ENCODE assay signal across 8 mouse cellular contexts in the genomic region with DNA sequence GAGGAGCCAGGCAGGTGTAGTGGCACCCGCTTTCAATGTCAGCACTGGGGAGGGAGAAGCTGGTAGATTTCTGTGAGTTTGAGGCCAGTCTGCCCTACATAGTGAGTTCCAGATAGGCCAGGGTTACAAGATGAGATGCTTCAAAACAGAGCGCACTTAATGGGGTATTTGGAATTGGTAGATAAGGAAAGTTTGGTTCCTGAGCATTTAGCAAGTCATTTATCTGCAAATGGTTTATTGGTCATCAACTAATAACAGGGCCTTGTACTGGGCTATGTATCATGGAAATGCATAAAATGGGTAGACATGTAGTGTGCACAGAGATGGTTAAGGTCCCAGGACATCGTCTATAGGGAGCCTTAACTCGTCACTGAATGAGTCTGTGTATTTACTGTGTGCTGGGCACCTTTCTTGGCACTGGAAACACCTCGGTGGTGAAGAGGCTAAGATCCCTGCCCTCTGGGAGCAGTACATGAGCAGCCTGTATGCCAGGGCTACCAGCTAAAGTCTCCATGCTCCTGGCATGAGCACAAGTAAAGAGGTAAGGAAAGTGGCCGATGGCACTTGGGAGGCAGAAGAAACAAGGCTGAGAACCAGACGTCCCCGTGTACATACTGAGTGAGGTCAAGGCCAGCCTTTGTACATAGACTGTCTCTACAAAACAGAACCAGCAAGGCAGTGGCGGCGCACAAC. TPM values are rescaled to one million over a fixed set of nuclear protein-coding genes. Genes with fewer than 3 reads are reported as not detected.
DNase-seq lines count a peak whose midpoint lies in the region; ATAC-seq and TF ChIP-seq lines count a peak whose summit lies in the region.

No protein-coding gene starts in this region.

- H3K27me3 ChIP-seq in kidney, postnatal 0 days (ENCODE audit: insufficient read depth, low read length): no peaks in the 10 kb centered on the region
- no peaks in the 10 kb centered on the region for H3K27me3 ChIP-seq in embryonic facial prominence, embryonic 13.5 days
- H3K27me3 ChIP-seq in intestine, embryonic 14.5 days (replicated peaks; ENCODE audit: control insufficient read depth, insufficient read depth, low read length): no peaks in the 10 kb centered on the region
- no peaks in the 10 kb centered on the region for H3K27me3 ChIP-seq in myocyte (ENCODE audit: control insufficient read depth, insufficient read depth, insufficient read length)

- ATAC-seq in kidney, postnatal 0 days (replicated peaks; ENCODE audit: low FRiP score, low read depth): no peak
- ATAC-seq in embryonic facial prominence, embryonic 13.5 days (ENCODE audit: insufficient number of reproducible peaks, insufficient read depth, low FRiP score, low TSS enrichment, low read depth): no peak
- ATAC-seq in intestine, embryonic 14.5 days (replicated peaks; ENCODE audit: low FRiP score, low TSS enrichment, low read depth): no peak

- H3K27ac ChIP-seq in kidney, postnatal 0 days: no peak overlapping the region
- H3K27ac ChIP-seq in embryonic facial prominence, embryonic 13.5 days: no peak overlapping the region
- H3K27ac ChIP-seq in intestine, embryonic 14.5 days (ENCODE audit: low read depth): no peak overlapping the region

- peak overlapping the region; percentile 64 for H3K4me3 ChIP-seq in kidney, postnatal 0 days (replicated peaks; ENCODE audit: low read depth, low read length)
- H3K4me3 ChIP-seq in embryonic facial prominence, embryonic 13.5 days: peak overlapping the region; percentile 72
- peak overlapping the region; percentile 71 for H3K4me3 ChIP-seq in intestine, embryonic 14.5 days (ENCODE audit: low read depth, low read length)
- H3K4me3 ChIP-seq in myocyte: peak overlapping the region; percentile 90

- H3K79me2 ChIP-seq in myocyte (ENCODE audit: control insufficient read depth, insufficient read depth): peaks cover 21% of the 10 kb centered on the region

- DNase-seq in kidney, postnatal 0 days (ENCODE audit: low spot score): no peak
- DNase-seq in kidney, adult 8-10 months: no peak
- DNase-seq in intestine, embryonic 14.5 days (ENCODE audit: low spot score): no peak
- DNase-seq in right cerebral cortex, adult 2 months (ENCODE audit: low spot score in 2 of 2): no peak
- DNase-seq in kidney, adult 18-20 months: no peak
- DNase-seq in lung, postnatal 25 days (ENCODE audit: low spot score): no peak

- WGBS in kidney, postnatal 0 days: 86% methylated on average over 10 of the region's 10 CpGs
- WGBS in embryonic facial prominence, embryonic 13.5 days: 84% methylated on average over 10 of the region's 10 CpGs
- 82% methylated on average over 10 of the region's 10 CpGs for WGBS in intestine, embryonic 14.5 days

- TF ChIP-seq POLR2A in myocyte (IDR thresholded peaks at IDR 0.05; ENCODE audit: insufficient read length, low read depth): no peak

- H3ac ChIP-seq in myocyte (ENCODE audit: control insufficient read depth, insufficient read length): no peak overlapping the region

- no peaks in the 10 kb centered on the region for H3K9me3 ChIP-seq in kidney, postnatal 0 days (replicated peaks; ENCODE audit: low read length)
- no peaks in the 10 kb centered on the region for H3K9me3 ChIP-seq in embryonic facial prominence, embryonic 13.5 days
- no peaks in the 10 kb centered on the region for H3K9me3 ChIP-seq in intestine, embryonic 14.5 days (ENCODE audit: control insufficient read depth, low read length)

- no peak for TF ChIP-seq CTCF in kidney, postnatal 0 days (IDR thresholded peaks at IDR 0.05; ENCODE audit: low read depth)

- peaks cover 31% of the 10 kb centered on the region for H3K36me3 ChIP-seq in kidney, postnatal 0 days (ENCODE audit: insufficient read depth, low read length)
- peaks cover 41% of the 10 kb centered on the region for H3K36me3 ChIP-seq in embryonic facial prominence, embryonic 13.5 days
- peaks cover 43% of the 10 kb centered on the region for H3K36me3 ChIP-seq in intestine, embryonic 14.5 days (ENCODE audit: control insufficient read depth, insufficient read depth, low read length)
- peaks cover 4% of the 10 kb centered on the region for H3K36me3 ChIP-seq in myocyte (ENCODE audit: control insufficient read depth, insufficient read depth)

- H3K4me2 ChIP-seq in kidney, postnatal 0 days (ENCODE audit: low read length): peak overlapping the region; percentile 87
- H3K4me2 ChIP-seq in embryonic facial prominence, embryonic 13.5 days: peak overlapping the region; percentile 97
- H3K4me2 ChIP-seq in intestine, embryonic 14.5 days (ENCODE audit: low read length): peak overlapping the region; percentile 83
- peak overlapping the region; percentile 86 for H3K4me2 ChIP-seq in myocyte (ENCODE audit: low read depth)

- H3K4me1 ChIP-seq in kidney, postnatal 0 days (replicated peaks; ENCODE audit: insufficient read depth, low read length): peaks cover 15% of the 10 kb centered on the region
- peaks cover 30% of the 10 kb centered on the region for H3K4me1 ChIP-seq in embryonic facial prominence, embryonic 13.5 days
- H3K4me1 ChIP-seq in intestine, embryonic 14.5 days (replicated peaks; ENCODE audit: control insufficient read depth, insufficient read depth, low read length): peaks cover 29% of the 10 kb centered on the region

- H3K9ac ChIP-seq in kidney, postnatal 0 days (ENCODE audit: low read depth, low read length): peak overlapping the region; percentile 52; the same call in 1 of the 2 replicates
- peak overlapping the region; percentile 85 for H3K9ac ChIP-seq in embryonic facial prominence, embryonic 13.5 days
- peak overlapping the region; percentile 54 for H3K9ac ChIP-seq in intestine, embryonic 14.5 days (ENCODE audit: low read length)

TF ChIP-seq in myocyte, 11 proteins besides CTCF, POLR2A, EP300 and RAD21:
- TF ChIP-seq TCF12 (IDR thresholded peaks at IDR 0.05; ENCODE audit: insufficient read depth, poor library complexity, severe bottlenecking) (no peak), USF1 (IDR thresholded peaks at IDR 0.05; ENCODE audit: low read depth) (no peak), E2F4 (IDR thresholded peaks at IDR 0.05; ENCODE audit: insufficient read depth) (no peak), MYOD1 (IDR thresholded peaks at IDR 0.05; ENCODE audit: control insufficient read depth in 1 of 3, insufficient read length in 2 of 3, low read depth in 2 of 3) (no peak), REST (IDR thresholded peaks at IDR 0.05; ENCODE audit: insufficient read depth, insufficient read length) (no peak), POLR2AphosphoS2 (IDR thresholded peaks at IDR 0.05; ENCODE audit: insufficient read length, low read depth) (no peak), CEBPB (IDR thresholded peaks at IDR 0.05; ENCODE audit: insufficient read depth, poor library complexity, severe bottlenecking) (no peak), SRF (IDR thresholded peaks at IDR 0.05; ENCODE audit: control insufficient read depth, insufficient read length, low read depth) (no peak), TCF3 (IDR thresholded peaks at IDR 0.05; ENCODE audit: insufficient read length, low read depth) (no peak), MYOG (IDR thresholded peaks at IDR 0.05; ENCODE audit: control insufficient read depth in 1 of 3, insufficient read depth in 1 of 3, insufficient read length in 2 of 3, low read depth in 2 of 3) (no peak), MAX (IDR thresholded peaks at IDR 0.05; ENCODE audit: low read depth) (no peak)
TF ChIP-seq in myocyte: peak in this region for 0.

RNA-seq across cellular contexts. Expression of a gene that starts 1.2 kb away (rescaled TPM):
- polyA plus RNA-seq in kidney, postnatal 0 days (2015; fragmentation: Nextera tagmentation; extraction: Ambion mirVana): 1.9 and 2.1 TPM in 2 replicates
- polyA plus RNA-seq in embryonic facial prominence, embryonic 13.5 days (2015; fragmentation: Nextera tagmentation; extraction: Ambion mirVana): 2.9 and 3.4 TPM in 2 replicates
- polyA plus RNA-seq in intestine, embryonic 14.5 days (2014; fragmentation: Nextera tagmentation; extraction: Ambion mirVana): 3.9 and 4.2 TPM in 2 replicates
- polyA plus RNA-seq in myocyte (2012; fragmentation: generic; extraction: Trizol): 5.6 TPM

RNA-seq across cellular contexts. Expression of a gene that starts 2.0 kb away (rescaled TPM):
- polyA plus RNA-seq in kidney, postnatal 0 days (2015; fragmentation: Nextera tagmentation; extraction: Ambion mirVana): 13.9 and 15.6 TPM in 2 replicates
- polyA plus RNA-seq in embryonic facial prominence, embryonic 13.5 days (2015; fragmentation: Nextera tagmentation; extraction: Ambion mirVana): 8.7 and 9.9 TPM in 2 replicates
- 8.0 and 9.0 TPM in 2 replicates for polyA plus RNA-seq in intestine, embryonic 14.5 days (2014; fragmentation: Nextera tagmentation; extraction: Ambion mirVana)
- polyA plus RNA-seq in myocyte (2012; fragmentation: generic; extraction: Trizol): 8.8 TPM

RNA-seq across cellular contexts. Expression of a gene that starts 15.2 kb away (rescaled TPM):
- polyA plus RNA-seq in kidney, postnatal 0 days (2015; fragmentation: Nextera tagmentation; extraction: Ambion mirVana): 7.8 and 9.8 TPM in 2 replicates
- polyA plus RNA-seq in embryonic facial prominence, embryonic 13.5 days (2015; fragmentation: Nextera tagmentation; extraction: Ambion mirVana): 11.4 and 14.4 TPM in 2 replicates
- polyA plus RNA-seq in intestine, embryonic 14.5 days (2014; fragmentation: Nextera tagmentation; extraction: Ambion mirVana): 13.2 and 13.6 TPM in 2 replicates
- polyA plus RNA-seq in myocyte (2012; fragmentation: generic; extraction: Trizol): 69.4 TPM

RNA-seq across cellular contexts. Expression of a gene that starts 28.1 kb away (rescaled TPM):
- 12.7 and 18.6 TPM in 2 replicates for polyA plus RNA-seq in kidney, postnatal 0 days (2015; fragmentation: Nextera tagmentation; extraction: Ambion mirVana)
- 22.2 and 25.3 TPM in 2 replicates for polyA plus RNA-seq in embryonic facial prominence, embryonic 13.5 days (2015; fragmentation: Nextera tagmentation; extraction: Ambion mirVana)
- polyA plus RNA-seq in intestine, embryonic 14.5 days (2014; fragmentation: Nextera tagmentation; extraction: Ambion mirVana): 19.9 and 22.0 TPM in 2 replicates
- 42.5 TPM for polyA plus RNA-seq in myocyte (2012; fragmentation: generic; extraction: Trizol)

RNA-seq across cellular contexts. Expression of a gene that starts 42.9 kb away (rescaled TPM):
- polyA plus RNA-seq in kidney, postnatal 0 days (2015; fragmentation: Nextera tagmentation; extraction: Ambion mirVana): 0.45 and 0.59 TPM in 2 replicates
- polyA plus RNA-seq in embryonic facial prominence, embryonic 13.5 days (2015; fragmentation: Nextera tagmentation; extraction: Ambion mirVana): 0.91 and 1.3 TPM in 2 replicates
- 2.1 and 2.2 TPM in 2 replicates for polyA plus RNA-seq in intestine, embryonic 14.5 days (2014; fragmentation: Nextera tagmentation; extraction: Ambion mirVana)
- 0.01 TPM for polyA plus RNA-seq in myocyte (2012; fragmentation: generic; extraction: Trizol)
